Mouse (Mus musculus) midbrain, embryonic 14.5 days (tissue): ENCODE measurements around the gene Col4a2. TPM values are rescaled to one million over a fixed set of nuclear protein-coding genes. Genes with fewer than 3 reads are reported as not detected.

Source experiments
- ATAC-seq: fragments of 200-750 bp; cut with Nextera tagmentation; 2 replicates; pipeline ENCODE4 v1.8.0; 2017; ENCODE audit warnings: moderate number of reproducible peaks, moderate library complexity; ENCODE audit not compliant: low FRiP score, low TSS enrichment
- DNase-seq: peaks from one replicate; pipeline ENCODE4 v3.0.0-alpha.2; 2015
- H3K27ac ChIP-seq: fragments of 300-500 bp; sonication (generic); replicated peaks from 2 replicates; pipeline ENCODE4 v1.5.1; 2014; ENCODE audit warnings: mild to moderate bottlenecking, low read depth, low read length, moderate library complexity
- H3K27me3 ChIP-seq: fragments of 300-500 bp; sonication (generic); 2 replicates; pipeline ENCODE4 v1.6.1; 2014; ENCODE audit warnings: low read length, control low read depth, mixed read lengths; ENCODE audit not compliant: control insufficient read depth, insufficient read depth
- H3K36me3 ChIP-seq: fragments of 300-500 bp; sonication (generic); 2 replicates; pipeline ENCODE4 v1.6.1; 2014; ENCODE audit warnings: low read length, control low read depth; ENCODE audit not compliant: control insufficient read depth, insufficient read depth
- H3K4me1 ChIP-seq: fragments of 300-500 bp; sonication (generic); 2 replicates; pipeline ENCODE4 v1.6.1; 2014; ENCODE audit warnings: mild to moderate bottlenecking, antibody characterized with exemption, low read length, control low read depth; ENCODE audit not compliant: control insufficient read depth, insufficient read depth
- H3K4me2 ChIP-seq: fragments of 300-500 bp; sonication (generic); 2 replicates; pipeline ENCODE4 v1.6.1; 2014; ENCODE audit warnings: mild to moderate bottlenecking, low read length, moderate library complexity
- H3K4me3 ChIP-seq: fragments of 300-500 bp; sonication (generic); replicated peaks from 2 replicates; pipeline ENCODE4 v1.5.1; 2014; ENCODE audit warnings: low read depth, low read length
- H3K9ac ChIP-seq: fragments of 300-500 bp; sonication (generic); replicated peaks from 2 replicates; pipeline ENCODE4 v1.6.1; 2014; ENCODE audit warnings: mild to moderate bottlenecking, low read length, moderate library complexity
- H3K9me3 ChIP-seq: fragments of 300-500 bp; sonication (generic); 2 replicates; pipeline ENCODE4 v1.6.1; 2016; ENCODE audit warnings: low read length, control low read depth, mixed read lengths; ENCODE audit not compliant: control insufficient read depth
- WGBS: fragments of 180-500 bp; shearing (Covaris S2); extraction: QIAGEN DNeasy Blood & Tissue Kit; methylation state at CpG from one replicate; pipeline ENCODE4 v1.1.7; 2014; 5-methylcytosine and 5-hydroxymethylcytosine counted together
- polyA plus RNA-seq: library from polyadenylated mRNA; unstranded; fragments of >200 nt; fragmentation: Nextera tagmentation; extraction: Ambion mirVana; gene quantifications from 2 replicates; pipeline ENCODE4 v1.2.1, GENCODE M21; 2014

The Col4a2 gene
- polyA plus RNA-seq, 1 experiment from 2014 or later = 40.7 TPM

- H3K4me1 ChIP-seq = peaks cover 12% of the 10 kb centered on the region; the same call in 1 of the 2 replicates
- no peak overlapping the region for H3K4me3 ChIP-seq
- H3K27me3 ChIP-seq = no peaks in the 10 kb centered on the region
- no peak for ATAC-seq
- H3K4me2 ChIP-seq = no peak overlapping the region
- no peak overlapping the region for H3K9ac ChIP-seq
- H3K9me3 ChIP-seq = no peaks in the 10 kb centered on the region
- H3K36me3 ChIP-seq = no peaks in the 10 kb centered on the region
- no peak overlapping the region for H3K27ac ChIP-seq
- no peak for DNase-seq
- WGBS = 95% methylated on average over 1 of the region's 1 CpGs
Observed at GRCm38 (mm10) chr8:11452152-11452551, 139.5 kb downstream of the Col4a2 start.

DNA sequence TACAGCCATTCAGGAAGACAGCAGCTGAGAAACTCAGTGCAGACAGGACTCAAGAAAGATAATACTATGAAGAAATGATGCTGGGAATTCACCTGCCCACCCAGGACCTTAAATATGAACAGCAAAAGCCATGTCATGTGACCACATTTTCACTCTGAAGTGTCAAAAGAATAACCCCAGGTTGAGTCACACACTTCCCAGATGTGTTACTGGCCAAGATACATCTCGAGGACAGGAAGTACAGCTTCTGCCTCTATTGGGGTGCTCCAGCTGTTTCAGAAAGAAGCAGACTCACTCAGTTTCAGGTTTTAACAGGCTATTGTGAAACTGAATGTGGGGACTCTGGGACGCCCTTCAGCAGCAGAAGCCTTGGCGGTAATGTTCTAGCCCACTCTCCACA is 140.0 kb downstream of the Col4a2 start:
- Histone ChIP-seq H3K36me3 (no peaks in the 10 kb centered on the region), H3K27me3 (no peaks in the 10 kb centered on the region), H3K4me3 (no peak overlapping the region), H3K4me2 (no peak overlapping the region), H3K9ac (no peak overlapping the region), H3K4me1 (peaks cover 12% of the 10 kb centered on the region; the same call in 1 of the 2 replicates), H3K9me3 (no peaks in the 10 kb centered on the region), H3K27ac (no peak overlapping the region)
- DNase-seq (no peak), ATAC-seq (no peak)
- WGBS = 51% methylated on average over 3 of the region's 3 CpGs

DNA sequence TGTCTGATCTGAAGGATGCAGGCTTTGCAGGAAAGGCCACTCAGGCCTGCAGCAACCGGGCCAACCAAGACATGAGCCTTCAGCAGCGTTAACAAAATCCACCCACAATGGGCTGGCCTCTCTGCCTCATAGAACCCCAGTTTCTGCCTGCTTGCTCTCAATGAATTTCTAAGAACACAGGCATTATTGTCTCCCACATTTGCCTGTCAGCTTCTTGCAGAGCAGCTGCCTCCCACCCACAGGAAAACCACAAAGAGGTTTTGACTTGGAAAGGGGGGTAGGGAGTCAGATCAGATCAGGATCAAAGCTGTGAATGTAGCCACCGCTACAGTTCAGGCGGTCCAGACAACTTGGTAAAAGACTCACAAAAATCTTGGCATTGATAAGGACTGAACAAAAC is 140.4 kb downstream of the Col4a2 start:
- H3K9ac ChIP-seq = no peak overlapping the region
- no peak for ATAC-seq

GRCm38 (mm10) chr8:11454228-11454627 is 141.6 kb downstream of the Col4a2 start:
- no peaks in the 10 kb centered on the region for H3K27me3 ChIP-seq
- no peak overlapping the region for H3K27ac ChIP-seq
- H3K4me2 ChIP-seq = no peak overlapping the region
- H3K9me3 ChIP-seq = no peaks in the 10 kb centered on the region
- H3K36me3 ChIP-seq = no peaks in the 10 kb centered on the region
- peaks cover 12% of the 10 kb centered on the region; the same call in 1 of the 2 replicates for H3K4me1 ChIP-seq
- DNase-seq (peak; percentile 16), ATAC-seq (no peak)
- no peak overlapping the region for H3K9ac ChIP-seq
- WGBS = 22% methylated on average over 12 of the region's 12 CpGs
- H3K4me3 ChIP-seq = no peak overlapping the region

More for the DNA sequence above, 140.4 kb downstream of the Col4a2 start:
- no peaks in the 10 kb centered on the region for H3K36me3 ChIP-seq
- H3K27ac ChIP-seq = no peak overlapping the region
- 7% methylated on average over 4 of the region's 4 CpGs for WGBS
- DNase-seq = peak; percentile 32
- peaks cover 12% of the 10 kb centered on the region; the same call in 1 of the 2 replicates for H3K4me1 ChIP-seq
- H3K4me2 ChIP-seq = no peak overlapping the region
- H3K9me3 ChIP-seq = no peaks in the 10 kb centered on the region
- H3K4me3 ChIP-seq = no peak overlapping the region
- no peaks in the 10 kb centered on the region for H3K27me3 ChIP-seq

GRCm38 (mm10) chr8:11457278-11457677 is 144.7 kb downstream of the Col4a2 start:
- Histone ChIP-seq H3K4me1 (peaks cover 12% of the 10 kb centered on the region; the same call in 1 of the 2 replicates), H3K9me3 (no peaks in the 10 kb centered on the region), H3K9ac (no peak overlapping the region), H3K4me3 (no peak overlapping the region), H3K36me3 (no peaks in the 10 kb centered on the region), H3K27ac (no peak overlapping the region), H3K27me3 (no peaks in the 10 kb centered on the region), H3K4me2 (no peak overlapping the region)
- 81% methylated on average over 3 of the region's 3 CpGs for WGBS
- DNase-seq = no peak
- ATAC-seq = no peak

GRCm38 (mm10) chr8:11457981-11458836 is 145.6 kb downstream of the Col4a2 start:
- ATAC-seq = no peak
- Histone ChIP-seq H3K4me1 (peaks cover 5% of the 10 kb centered on the region; the same call in 1 of the 2 replicates), H3K27me3 (no peaks in the 10 kb centered on the region), H3K27ac (no peak overlapping the region), H3K36me3 (no peaks in the 10 kb centered on the region), H3K4me2 (no peak overlapping the region), H3K9me3 (no peaks in the 10 kb centered on the region), H3K9ac (no peak overlapping the region), H3K4me3 (no peak overlapping the region)
- no peak for DNase-seq
- WGBS = 60% methylated on average over 12 of the region's 12 CpGs

GRCm38 (mm10) chr8:11459016-11459415 is 146.4 kb downstream of the Col4a2 start:
- no peak for DNase-seq

DNA sequence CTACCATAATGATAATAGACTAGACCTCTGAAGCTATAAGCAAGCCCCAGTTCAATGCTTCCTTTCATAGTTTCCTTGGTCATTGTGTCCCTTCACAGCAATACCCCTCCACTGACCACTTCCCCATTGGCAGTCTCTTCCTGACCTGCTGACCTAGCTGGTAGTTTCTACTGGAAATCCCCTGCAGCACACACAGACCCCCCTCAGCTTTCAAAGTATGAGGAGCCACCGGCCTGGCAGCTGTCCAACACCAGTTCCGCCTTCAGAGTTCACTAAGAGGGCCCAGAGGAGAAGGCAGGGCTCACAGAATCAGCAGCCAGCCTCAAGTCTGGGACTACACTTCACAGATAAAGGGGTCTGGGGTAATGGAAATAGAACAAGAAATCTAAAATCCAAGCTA is 148.3 kb downstream of the Col4a2 start:
- Histone ChIP-seq H3K27ac (no peak overlapping the region), H3K4me3 (no peak overlapping the region), H3K4me2 (no peak overlapping the region), H3K9ac (no peak overlapping the region), H3K36me3 (no peaks in the 10 kb centered on the region), H3K4me1 (no peaks in the 10 kb centered on the region), H3K27me3 (no peaks in the 10 kb centered on the region), H3K9me3 (no peaks in the 10 kb centered on the region)
- no peak for ATAC-seq
- peak; percentile 40 for DNase-seq
- WGBS = 58% methylated on average over 2 of the region's 2 CpGs

More at GRCm38 (mm10) chr8:11459016-11459415, 146.4 kb downstream of the Col4a2 start:
- ATAC-seq = no peak
- Histone ChIP-seq H3K4me3 (no peak overlapping the region), H3K9me3 (no peaks in the 10 kb centered on the region), H3K9ac (no peak overlapping the region), H3K36me3 (no peaks in the 10 kb centered on the region), H3K27ac (no peak overlapping the region), H3K27me3 (no peaks in the 10 kb centered on the region), H3K4me1 (peaks cover 4% of the 10 kb centered on the region; the same call in 1 of the 2 replicates), H3K4me2 (no peak overlapping the region)
- WGBS = 63% methylated on average over 5 of the region's 5 CpGs

- WGBS = 81% methylated on average over 2 of the region's 2 CpGs
- no peaks in the 10 kb centered on the region for H3K4me1 ChIP-seq
- no peak overlapping the region for H3K4me2 ChIP-seq
- no peaks in the 10 kb centered on the region for H3K36me3 ChIP-seq
- H3K4me3 ChIP-seq = no peak overlapping the region
- no peak overlapping the region for H3K27ac ChIP-seq
- no peak overlapping the region for H3K9ac ChIP-seq
- no peak for ATAC-seq
- no peaks in the 10 kb centered on the region for H3K9me3 ChIP-seq
- no peaks in the 10 kb centered on the region for H3K27me3 ChIP-seq
- no peak for DNase-seq
Observed at GRCm38 (mm10) chr8:11461847-11462246, 149.2 kb downstream of the Col4a2 start.
